Mouse (Mus musculus) hindbrain, embryonic 12.5 days (tissue): Measurements from ENCODE around the gene Slc25a12. TPM values are rescaled to one million over a fixed set of nuclear protein-coding genes. Genes with fewer than 3 reads are reported as not detected.
"Not testable (repeated sequence)": the region's sequence is repeated elsewhere in the genome, so short reads cannot be mapped to it uniquely, and the experiment has no call there.

Source experiments
- ATAC-seq: fragments of 200-750 bp; cut with Nextera tagmentation; 2 replicates; pipeline ENCODE4 v1.8.0; 2017; ENCODE audit warnings: moderate TSS enrichment; ENCODE audit not compliant: low FRiP score
- H3K27ac ChIP-seq: fragments of 300-500 bp; sonication (generic); 2 replicates; pipeline ENCODE4 v1.5.1; 2016; ENCODE audit warnings: mild to moderate bottlenecking
- H3K27me3 ChIP-seq: fragments of 300-500 bp; sonication (generic); 2 replicates; pipeline ENCODE4 v1.6.1; 2016; ENCODE audit warnings: mild to moderate bottlenecking
- H3K36me3 ChIP-seq: fragments of 300-500 bp; sonication (generic); 2 replicates; pipeline ENCODE4 v1.6.1; 2016; ENCODE audit warnings: mild to moderate bottlenecking
- H3K4me1 ChIP-seq: fragments of 300-500 bp; sonication (generic); 2 replicates; pipeline ENCODE4 v1.6.1; 2016
- H3K4me2 ChIP-seq: fragments of 300-500 bp; sonication (generic); replicated peaks from 2 replicates; pipeline ENCODE4 v1.6.1; 2016; ENCODE audit warnings: mild to moderate bottlenecking
- H3K4me3 ChIP-seq: fragments of 300-500 bp; sonication (generic); 2 replicates; pipeline ENCODE4 v1.5.1; 2016; ENCODE audit warnings: mild to moderate bottlenecking
- H3K9ac ChIP-seq: fragments of 300-500 bp; sonication (generic); 2 replicates; pipeline ENCODE4 v1.6.1; 2016; ENCODE audit warnings: mild to moderate bottlenecking, moderate library complexity
- H3K9me3 ChIP-seq: fragments of 300-500 bp; sonication (generic); replicated peaks from 2 replicates; pipeline ENCODE4 v1.6.1; 2016; ENCODE audit warnings: mild to moderate bottlenecking
- WGBS: fragments of 180-500 bp; shearing (Covaris S2); methylation state at CpG from one replicate; pipeline ENCODE4 v1.1.7; 2016; 5-methylcytosine and 5-hydroxymethylcytosine counted together
- polyA plus RNA-seq: library from polyadenylated mRNA; unstranded; fragments of >200 nt; fragmentation: Nextera tagmentation; extraction: Ambion mirVana; gene quantifications from 2 replicates; pipeline ENCODE4 v1.2.1, GENCODE M21; 2016

Gene Slc25a12
- 48.8 and 54.1 TPM in 2 replicates for polyA plus RNA-seq

GRCm38 (mm10) chr2:71367125-71367880 lies at the start of gene Slc25a12:
Slc25a12 (minus strand) TSS chr2:71367749.
- Histone ChIP-seq H3K27me3 (no peaks in the 10 kb centered on the region), H3K4me1 (peaks cover 11% of the 10 kb centered on the region), H3K4me2 (peak within 1 kb of the TSS; percentile 69), H3K9ac (peak within 1 kb of the TSS; percentile 73), H3K27ac (peak within 1 kb of the TSS; percentile 79), H3K4me3 (peak within 1 kb of the TSS; percentile 76), H3K36me3 (peaks cover under 1% of the 10 kb centered on the region; the same call in 1 of the 2 replicates), H3K9me3 (no peaks in the 10 kb centered on the region)
- peak; percentile 96 for ATAC-seq
- WGBS: under 1% methylated on average over 57 of the region's 57 CpGs

GRCm38 (mm10) chr2:71405613-71406012 lies 38.1 kb upstream of the Slc25a12 start:
- H3K4me1 ChIP-seq: no peaks in the 10 kb centered on the region
- WGBS: 98% methylated on average over 1 of the region's 1 CpGs
- no peak overlapping the region for H3K9ac ChIP-seq
- H3K27ac ChIP-seq: no peak overlapping the region
- no peak for ATAC-seq
- no peaks in the 10 kb centered on the region for H3K9me3 ChIP-seq
- no peak overlapping the region for H3K4me3 ChIP-seq
- peaks cover 11% of the 10 kb centered on the region for H3K36me3 ChIP-seq
- no peak overlapping the region for H3K4me2 ChIP-seq
- H3K27me3 ChIP-seq: no peaks in the 10 kb centered on the region

GRCm38 (mm10) chr2:71389864-71390263 lies 22.3 kb upstream of the Slc25a12 start:
- Histone ChIP-seq H3K4me3 (peak overlapping the region; percentile 92), H3K4me1 (peaks cover 7% of the 10 kb centered on the region), H3K9ac (peak overlapping the region; percentile 88), H3K27me3 (no peaks in the 10 kb centered on the region), H3K36me3 (peaks cover 16% of the 10 kb centered on the region), H3K4me2 (peak overlapping the region; percentile 74), H3K27ac (no peak overlapping the region), H3K9me3 (no peaks in the 10 kb centered on the region)
- no peak for ATAC-seq
- WGBS: 69% methylated on average over 9 of the region's 9 CpGs

GRCm38 (mm10) chr2:71388951-71389763 lies 21.6 kb upstream of the Slc25a12 start, which contains the start of gene Hat1:
Hat1 (plus strand) TSS chr2:71388958.
- WGBS: under 1% methylated on average over 61 of the region's 66 CpGs
- Histone ChIP-seq H3K27ac (no peak within 1 kb of the TSS), H3K9ac (peak within 1 kb of the TSS; percentile 88), H3K4me2 (peak within 1 kb of the TSS; percentile 74), H3K9me3 (no peaks in the 10 kb centered on the region), H3K36me3 (peaks cover 16% of the 10 kb centered on the region), H3K4me3 (peak within 1 kb of the TSS; percentile 92), H3K27me3 (no peaks in the 10 kb centered on the region), H3K4me1 (peaks cover 7% of the 10 kb centered on the region)
- peak; percentile 99 for ATAC-seq

- H3K4me1 ChIP-seq: peaks cover 7% of the 10 kb centered on the region
- no peak for ATAC-seq
- H3K36me3 ChIP-seq: peaks cover 13% of the 10 kb centered on the region
- no peaks in the 10 kb centered on the region for H3K27me3 ChIP-seq
- no peak overlapping the region for H3K27ac ChIP-seq
- 91% methylated on average over 6 of the region's 6 CpGs for WGBS
- H3K9ac ChIP-seq: no peak overlapping the region
- no peak overlapping the region for H3K4me2 ChIP-seq
- H3K4me3 ChIP-seq: no peak overlapping the region
- H3K9me3 ChIP-seq: no peaks in the 10 kb centered on the region
Measured at GRCm38 (mm10) chr2:71387766-71388165, 20.2 kb upstream of the Slc25a12 start.

- Histone ChIP-seq H3K4me3 (no peak overlapping the region), H3K27me3 (no peaks in the 10 kb centered on the region; the same call in 1 of the 2 replicates), H3K9ac (no peak overlapping the region), H3K36me3 (no peaks in the 10 kb centered on the region), H3K27ac (no peak overlapping the region), H3K4me2 (0 out of 2 replicates have a peak overlapping the region, but pooled peaks have one; percentile 19), H3K9me3 (no peaks in the 10 kb centered on the region), H3K4me1 (no peaks in the 10 kb centered on the region)
- ATAC-seq: no peak
- 45% methylated on average over 11 of the region's 11 CpGs for WGBS
Measured at GRCm38 (mm10) chr2:71383890-71384289, 16.3 kb upstream of the Slc25a12 start.

- no peaks in the 10 kb centered on the region; the same call in 1 of the 2 replicates for H3K27me3 ChIP-seq
- WGBS: 80% methylated on average over 4 of the region's 4 CpGs
Measured at GRCm38 (mm10) chr2:71381962-71382361, 14.4 kb upstream of the Slc25a12 start.

GRCm38 (mm10) chr2:71377426-71377825 lies 9.9 kb upstream of the Slc25a12 start:
- H3K36me3 ChIP-seq: no peaks in the 10 kb centered on the region
- no peak overlapping the region for H3K9ac ChIP-seq
- no peaks in the 10 kb centered on the region; the same call in 1 of the 2 replicates for H3K27me3 ChIP-seq
- H3K27ac ChIP-seq: no peak overlapping the region
- no peak overlapping the region for H3K4me3 ChIP-seq
- no peak overlapping the region for H3K4me2 ChIP-seq
- no peaks in the 10 kb centered on the region for H3K4me1 ChIP-seq
- no peaks in the 10 kb centered on the region for H3K9me3 ChIP-seq
- ATAC-seq: no peak
- WGBS: 87% methylated on average over 5 of the region's 5 CpGs

More at GRCm38 (mm10) chr2:71381962-71382361, 14.4 kb upstream of the Slc25a12 start:
- Histone ChIP-seq H3K4me1 (no peaks in the 10 kb centered on the region), H3K36me3 (no peaks in the 10 kb centered on the region), H3K27ac (no peak overlapping the region), H3K9ac (no peak overlapping the region), H3K4me2 (no peak overlapping the region), H3K4me3 (no peak overlapping the region), H3K9me3 (no peaks in the 10 kb centered on the region)
- no peak for ATAC-seq

GRCm38 (mm10) chr2:71376433-71376906 lies 8.9 kb upstream of the Slc25a12 start:
- H3K36me3 ChIP-seq: no peaks in the 10 kb centered on the region
- WGBS: 50% methylated on average over 11 of the region's 11 CpGs
- H3K9ac ChIP-seq: no peak overlapping the region
- no peak overlapping the region for H3K4me3 ChIP-seq
- ATAC-seq: no peak
- H3K9me3 ChIP-seq: no peaks in the 10 kb centered on the region
- H3K27ac ChIP-seq: no peak overlapping the region
- no peak overlapping the region for H3K4me2 ChIP-seq
- no peaks in the 10 kb centered on the region; the same call in 1 of the 2 replicates for H3K27me3 ChIP-seq
- H3K4me1 ChIP-seq: no peaks in the 10 kb centered on the region

- no peak for ATAC-seq
- no peak overlapping the region for H3K4me2 ChIP-seq
- no peaks in the 10 kb centered on the region for H3K36me3 ChIP-seq
- H3K4me3 ChIP-seq: no peak overlapping the region
- 76% methylated on average over 8 of the region's 8 CpGs for WGBS
- no peak overlapping the region for H3K9ac ChIP-seq
- no peaks in the 10 kb centered on the region for H3K4me1 ChIP-seq
- H3K27ac ChIP-seq: no peak overlapping the region
- H3K27me3 ChIP-seq: no peaks in the 10 kb centered on the region
- H3K9me3 ChIP-seq: no peaks in the 10 kb centered on the region
Measured at GRCm38 (mm10) chr2:71374275-71375155, 7.0 kb upstream of the Slc25a12 start.

GRCm38 (mm10) chr2:71372261-71372660 lies 4.7 kb upstream of the Slc25a12 start:
- ATAC-seq, H3K9ac ChIP-seq, H3K9me3 ChIP-seq, H3K27ac ChIP-seq, H3K4me3 ChIP-seq, H3K4me1 ChIP-seq, H3K27me3 ChIP-seq, H3K4me2 ChIP-seq, H3K36me3 ChIP-seq: not testable (repeated sequence)
- WGBS: 86% methylated on average over 4 of the region's 4 CpGs
